Mouse (Mus musculus) NIH3T3 (cell line): ENCODE measurements at regions not wholly inside any gene's neighbourhood (a gene's known extent, or its start where the extent isn't known, plus 50 kb on each side); places are given as distances from the start of the nearest gene placed in this dataset.
A peak's percentile ranks its signal among the peaks of the same experiment; 100 is the strongest.
"Not testable (repeated sequence)": the region's sequence is repeated elsewhere in the genome, so short reads cannot be mapped to it uniquely, and the experiment has no call there.

ENCODE experiments used
- DNase-seq: peaks from one replicate; pipeline ENCODE4 v3.0.0-alpha.2; 2012; ENCODE audit warnings: low read depth

DNA sequence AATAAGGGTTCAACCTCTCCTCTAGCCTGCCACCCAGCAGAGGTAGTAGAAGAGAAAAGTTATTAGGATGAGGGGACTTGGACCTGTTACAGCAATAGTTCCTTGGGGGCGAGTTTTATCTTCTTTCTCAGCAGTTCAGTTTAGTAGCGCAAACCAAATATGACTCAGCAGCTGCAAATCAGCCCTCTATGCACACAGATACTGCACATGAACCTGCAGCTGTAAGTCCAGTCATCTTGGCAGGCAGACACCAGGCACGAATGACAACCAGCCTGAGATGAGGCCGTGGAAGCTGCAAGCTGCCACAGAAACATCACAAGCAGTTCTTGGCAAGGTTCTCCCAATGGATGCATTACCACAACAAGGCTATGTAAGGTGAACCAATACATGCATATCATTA lies 327.0 kb upstream of the Akr1e1 start:
- DNase-seq, result peak; percentile 10

DNA sequence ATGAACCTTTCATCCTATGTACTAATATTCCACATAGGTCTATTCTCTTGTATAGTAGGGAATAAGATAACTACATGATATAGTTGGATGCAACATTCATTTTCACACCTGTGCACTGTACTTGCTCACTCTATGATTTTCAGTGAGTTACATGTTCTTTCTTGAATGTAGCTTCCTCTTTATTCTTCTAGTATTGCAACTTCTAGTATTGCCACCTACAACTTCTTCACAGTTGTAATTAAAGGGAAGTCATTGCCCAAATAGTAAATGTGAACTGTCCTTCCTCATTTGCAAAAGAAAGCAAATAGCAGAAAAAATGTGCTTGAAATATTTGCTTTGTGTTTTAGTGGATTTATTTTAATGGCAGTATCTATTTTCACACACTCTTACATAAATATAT lies 330.9 kb upstream of the Akr1e1 start:
- DNase-seq, result no peak

DNA sequence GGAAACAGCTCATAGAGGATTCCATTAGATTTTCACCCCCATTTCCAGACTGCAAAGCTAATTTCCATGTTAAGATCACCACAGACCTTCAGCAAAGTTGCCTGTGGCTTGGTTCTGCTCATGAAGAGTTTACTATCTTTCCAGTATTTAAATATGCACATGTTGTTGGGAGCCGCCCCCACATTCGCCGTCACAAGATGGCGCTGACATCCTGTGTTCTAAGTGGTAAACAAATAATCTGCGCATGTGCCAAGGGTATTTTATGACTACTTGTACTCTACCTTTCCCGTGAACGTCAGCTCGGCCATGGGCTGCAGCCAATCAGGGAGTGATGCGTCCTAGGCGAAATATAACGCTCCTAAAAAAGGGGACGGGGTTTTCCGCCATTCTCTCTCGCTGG lies 333.5 kb upstream of the Akr1e1 start:
- not testable (repeated sequence) for DNase-seq

DNA sequence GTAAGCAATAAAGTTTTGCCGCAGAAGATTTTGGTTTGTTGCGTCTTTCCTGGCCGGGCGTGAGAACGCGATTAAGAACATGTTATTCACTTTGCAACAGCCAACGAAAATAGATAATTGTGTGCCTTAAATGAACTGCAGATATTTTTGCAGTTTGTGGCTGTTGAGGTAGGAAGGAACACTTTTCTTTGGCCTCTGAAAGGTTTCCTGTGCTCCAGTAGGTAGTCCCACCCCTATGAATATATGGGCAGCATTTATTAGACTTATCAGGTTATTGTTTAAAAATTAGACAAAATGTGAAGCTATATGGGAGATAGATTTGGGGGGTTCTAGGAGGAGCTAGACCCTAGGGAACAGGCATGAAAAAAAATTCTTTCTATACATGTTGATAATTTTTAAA lies 334.1 kb upstream of the Akr1e1 start:
- DNase-seq, result no peak

DNA sequence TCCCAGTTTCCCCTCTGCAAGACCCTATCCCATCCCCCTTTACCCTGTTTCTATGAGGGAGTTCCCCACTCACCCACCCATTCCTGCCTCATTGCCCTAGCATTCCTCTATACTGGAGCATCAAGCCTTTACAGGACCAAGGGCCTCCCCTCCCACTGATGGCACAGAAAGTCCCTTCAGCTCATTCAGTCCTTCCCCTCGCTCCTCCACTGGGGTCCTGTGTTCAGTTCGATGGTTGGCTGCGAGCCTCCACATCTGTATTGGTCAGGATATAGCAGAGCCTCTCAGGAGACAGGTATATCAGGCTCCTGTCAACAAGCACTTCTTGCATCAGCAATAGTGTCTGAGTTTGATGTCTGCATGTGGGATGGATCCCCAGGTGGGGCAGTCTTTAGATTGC lies 346.4 kb upstream of the Akr1e1 start:
- no peak for DNase-seq

DNA sequence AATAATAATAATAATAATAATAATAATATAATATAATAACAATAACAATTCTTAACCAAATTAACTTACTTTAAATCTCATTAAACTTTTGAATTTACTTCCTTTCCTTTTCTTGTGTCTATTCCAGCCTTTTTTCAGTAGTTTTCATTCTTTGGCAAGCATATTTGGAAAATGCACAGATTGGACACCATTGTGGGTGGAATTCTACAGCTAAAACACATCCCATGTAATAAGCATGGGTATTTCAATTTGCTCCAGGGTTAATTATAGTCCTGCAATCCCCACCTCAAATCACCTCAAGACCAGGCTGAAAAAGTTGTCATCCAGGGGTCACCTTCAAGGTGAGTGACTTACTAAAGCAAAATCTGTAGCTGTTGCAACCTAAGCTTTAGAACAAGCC lies 355.9 kb upstream of the Akr1e1 start:
- no peak for DNase-seq

DNA sequence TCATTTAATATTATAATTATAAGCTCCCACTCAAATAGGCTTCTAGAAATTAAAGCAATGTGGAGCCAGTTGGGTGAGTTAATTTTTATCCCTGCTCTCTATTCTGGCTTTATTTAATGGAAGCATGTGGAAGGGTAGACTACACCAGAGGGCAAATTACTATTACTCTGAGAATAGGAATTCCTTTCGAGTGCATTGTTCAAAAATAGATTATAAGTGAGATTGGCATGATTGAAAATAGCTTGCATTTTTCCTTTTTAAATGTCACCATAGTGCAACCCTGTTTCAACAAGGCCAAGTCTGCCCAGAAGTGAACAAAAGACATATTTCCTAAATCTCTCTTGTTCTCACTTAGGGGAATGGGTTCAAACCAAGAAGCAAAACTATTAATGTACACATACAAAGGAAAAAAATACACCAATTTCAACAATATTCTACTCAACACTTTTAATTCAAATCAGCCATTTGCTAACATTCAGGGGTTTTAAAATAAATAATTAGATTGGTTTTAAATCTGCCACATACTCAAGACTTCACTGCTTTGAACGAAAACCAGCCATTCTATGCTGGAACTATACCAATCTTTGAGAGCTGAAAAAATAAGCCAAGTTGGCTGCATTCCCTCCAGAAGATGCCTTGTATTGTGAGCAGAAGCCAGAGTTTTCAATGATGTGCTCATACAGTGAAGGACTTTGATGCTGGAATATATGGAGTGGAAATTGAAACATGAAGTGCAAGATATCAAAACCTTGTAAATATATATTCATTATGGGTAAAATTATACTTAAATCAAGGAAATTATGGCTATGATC lies 361.3 kb upstream of the Akr1e1 start:
- peak; percentile 62 for DNase-seq

DNA sequence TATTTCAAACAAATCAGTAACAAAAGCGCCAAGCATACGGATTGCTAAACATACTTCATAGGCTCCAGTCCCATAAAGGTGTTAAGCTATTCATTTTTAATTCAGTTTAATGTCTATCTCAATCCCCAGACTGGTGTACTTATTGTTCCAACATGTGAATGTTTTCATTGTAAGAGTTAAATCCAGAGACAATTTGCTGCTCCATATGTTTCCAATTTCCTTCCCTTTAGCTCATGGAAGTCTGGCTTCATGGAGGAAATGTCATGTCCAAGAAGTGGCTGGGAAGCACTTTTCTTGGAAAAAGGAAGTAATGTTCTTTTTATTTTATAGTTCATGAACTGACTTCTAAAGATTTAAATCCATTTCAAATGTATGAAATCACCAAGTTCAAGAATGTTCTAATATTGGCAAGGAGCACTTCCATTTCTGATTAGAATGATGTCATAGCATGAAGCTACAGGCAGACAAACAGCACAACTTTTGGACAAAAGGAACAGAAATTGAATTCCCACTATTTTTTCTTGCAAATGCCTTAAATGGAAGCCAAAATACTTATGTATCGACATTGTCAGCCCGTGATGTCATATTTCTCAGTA lies 362.6 kb upstream of the Akr1e1 start:
- DNase-seq, result peak; percentile 33

DNA sequence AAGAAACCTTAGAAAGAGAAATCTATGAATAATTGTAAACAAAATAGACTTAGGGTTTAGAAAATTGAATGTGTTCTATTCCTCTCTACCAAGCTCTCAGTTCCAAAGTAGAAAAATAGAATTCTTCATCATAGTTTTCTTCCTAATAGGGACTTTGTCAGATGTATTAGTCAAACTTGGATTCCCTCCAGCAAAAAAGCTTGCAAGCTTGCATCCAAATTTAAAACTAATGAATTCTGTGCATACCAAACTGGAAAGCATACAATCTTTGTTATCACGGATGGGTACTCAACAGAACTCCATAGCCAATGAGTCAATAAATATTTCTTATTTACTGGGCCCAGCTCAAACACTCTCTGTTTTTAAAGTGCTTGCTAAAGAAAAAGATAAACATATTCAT lies 383.9 kb upstream of the Akr1e1 start:
- DNase-seq, result peak; percentile 23

DNA sequence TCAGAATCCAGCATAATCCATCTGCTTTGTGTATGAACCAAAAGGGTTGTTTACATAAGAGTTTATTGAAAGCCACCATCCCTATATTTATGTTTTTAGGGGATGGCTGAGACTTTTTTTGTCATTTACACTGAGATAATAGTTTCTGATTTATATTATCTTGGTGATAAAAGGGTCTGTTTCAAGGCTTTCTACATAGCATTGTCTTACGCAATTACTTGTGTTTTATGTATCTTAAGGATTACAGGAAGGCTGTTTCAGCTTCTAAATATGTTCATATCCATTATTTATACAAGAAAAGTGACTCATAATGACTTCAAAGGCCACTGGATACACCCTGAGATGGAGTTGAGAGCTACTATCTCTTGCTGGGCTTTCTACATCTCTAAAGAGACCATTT lies 399.3 kb upstream of the Akr1e1 start:
- no peak for DNase-seq

DNA sequence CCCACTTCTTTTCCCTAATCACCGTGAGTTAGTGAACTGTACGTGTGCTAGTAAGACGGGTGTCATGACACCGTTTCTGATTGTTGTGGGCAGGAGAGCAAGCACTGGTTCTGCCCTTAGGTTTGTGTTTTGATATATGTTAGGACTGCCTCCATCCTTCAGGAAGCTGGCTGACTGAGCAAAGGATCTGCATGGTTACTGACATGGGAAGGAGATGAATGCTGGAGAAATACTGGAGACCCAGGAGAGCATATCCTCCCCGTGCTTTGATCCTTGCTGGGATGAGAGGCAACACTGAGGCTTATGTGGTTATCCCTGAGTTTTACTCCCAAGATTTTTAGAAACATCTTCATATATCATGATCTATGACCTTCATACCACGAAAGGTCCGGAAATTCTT lies 413.5 kb upstream of the Akr1e1 start:
- DNase-seq, result no peak

DNA sequence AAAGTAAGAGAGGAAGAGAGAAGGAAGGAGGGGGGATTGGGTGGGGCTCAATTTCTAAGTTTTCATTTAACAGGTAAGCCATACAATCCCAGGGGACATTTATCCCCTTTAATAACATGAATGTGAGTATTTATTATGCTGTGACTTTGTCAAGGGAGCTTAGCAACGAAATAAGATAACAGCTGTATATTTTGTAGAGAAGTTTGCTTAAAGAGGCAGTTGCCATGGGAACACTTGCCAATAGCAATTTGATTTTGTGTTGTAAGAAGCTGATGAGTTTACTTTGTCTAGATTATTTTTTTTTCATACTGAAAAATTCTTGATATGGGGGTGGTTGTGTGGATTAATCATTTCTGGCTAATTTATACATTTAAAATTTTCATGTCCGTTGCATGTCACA lies 450.9 kb upstream of the Akr1e1 start:
- DNase-seq, result peak; percentile 2

DNA sequence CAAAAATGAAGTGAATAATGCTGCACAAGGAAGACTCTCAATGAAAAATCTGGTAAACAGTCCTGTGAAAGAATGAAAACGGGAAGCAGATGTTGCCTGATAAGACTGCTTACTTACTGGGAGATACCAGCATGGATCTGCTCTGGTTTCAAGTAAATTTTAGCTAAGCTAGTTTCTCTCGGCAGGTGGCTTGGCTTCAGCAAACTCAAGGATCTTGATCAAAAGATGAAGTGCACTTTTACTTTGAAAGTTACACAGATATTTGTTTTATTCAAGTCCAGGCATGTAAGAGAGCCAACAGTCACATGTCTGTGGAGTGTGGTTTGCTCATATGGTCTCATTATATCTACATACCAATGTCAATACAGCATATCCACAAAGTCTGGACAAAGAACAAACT lies 451.5 kb upstream of the Akr1e1 start:
- DNase-seq, result peak; percentile 55

DNA sequence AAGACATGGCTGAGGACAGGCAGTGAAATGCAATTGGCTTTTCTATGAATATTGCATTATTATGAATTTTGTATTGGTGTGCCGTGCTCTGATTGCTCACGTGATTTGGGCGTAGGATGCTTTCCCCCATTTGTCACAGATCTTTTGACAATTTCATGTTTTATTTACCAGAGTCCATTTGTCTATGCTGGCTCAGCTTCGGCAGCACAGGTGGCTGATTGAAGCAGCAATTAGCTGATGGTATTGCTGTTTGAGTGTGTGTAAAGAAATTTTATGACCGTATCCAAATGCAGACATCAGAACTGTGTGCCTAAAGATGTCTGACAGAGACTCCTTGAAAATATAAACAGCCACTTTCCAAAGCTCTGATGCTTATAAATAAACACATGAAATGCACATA lies 498.5 kb upstream of the Akr1e1 start:
- no peak for DNase-seq

DNA sequence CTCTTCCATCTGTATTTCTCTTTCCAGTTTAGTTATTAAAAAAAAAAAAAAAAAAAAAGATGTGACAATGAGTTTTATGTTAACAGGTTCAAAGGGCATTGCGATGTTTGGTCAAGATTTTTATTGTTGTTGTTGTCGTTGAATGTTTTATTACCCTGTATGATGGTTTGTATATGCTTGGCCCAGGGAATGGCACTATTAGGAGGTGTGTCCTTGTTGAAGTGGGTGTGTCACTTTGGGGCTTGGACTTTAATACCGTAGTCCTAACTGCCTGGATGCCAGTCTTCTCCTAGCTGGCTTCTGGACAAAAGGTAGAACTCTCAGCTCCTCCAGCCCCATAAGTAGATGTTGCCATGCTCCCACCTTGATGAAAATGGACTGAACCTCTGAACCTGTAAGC lies 545.9 kb upstream of the Akr1e1 start:
- no peak for DNase-seq

DNA sequence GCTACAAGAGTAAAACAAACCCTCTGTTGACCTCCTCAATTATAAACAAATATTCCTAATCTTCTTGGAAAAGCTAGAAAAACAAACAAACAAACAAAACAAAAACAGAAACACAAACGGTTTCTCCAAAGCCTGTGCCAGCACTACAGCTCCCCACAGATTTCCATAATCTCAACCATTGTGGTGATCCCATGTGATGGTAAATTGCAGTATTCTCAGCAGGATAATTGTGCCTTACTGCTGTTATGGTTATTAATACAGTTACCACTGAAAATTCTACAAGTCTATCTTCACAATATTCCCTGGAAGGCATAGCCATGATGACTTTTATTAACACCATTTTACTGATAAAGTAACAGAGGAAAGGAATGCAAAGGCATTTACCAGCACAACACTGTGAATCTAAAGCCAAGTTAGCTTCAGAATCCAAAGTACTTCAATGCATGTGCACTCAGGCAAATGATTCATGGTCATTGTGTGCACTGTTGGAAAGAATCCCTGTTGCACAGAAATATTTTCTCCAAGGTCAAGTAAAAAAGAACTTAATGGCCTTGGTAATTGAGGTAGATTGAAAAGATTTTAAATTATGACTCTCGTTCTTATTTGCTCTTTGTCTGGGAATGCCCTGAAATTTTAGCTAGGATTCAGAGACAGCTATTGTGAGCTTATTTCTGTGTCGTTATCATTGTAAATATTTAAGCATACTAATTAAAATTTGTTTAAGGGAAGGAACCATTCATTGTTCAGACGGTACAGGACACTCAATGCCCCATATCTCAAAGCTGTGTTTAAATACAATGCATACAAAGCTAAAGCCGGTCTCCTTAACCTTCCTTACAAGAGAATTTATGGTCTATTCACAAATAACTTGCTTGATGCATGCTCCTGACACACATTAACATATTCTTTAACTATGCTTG lies 551.1 kb upstream of the Akr1e1 start:
- peak; percentile 5 for DNase-seq

DNA sequence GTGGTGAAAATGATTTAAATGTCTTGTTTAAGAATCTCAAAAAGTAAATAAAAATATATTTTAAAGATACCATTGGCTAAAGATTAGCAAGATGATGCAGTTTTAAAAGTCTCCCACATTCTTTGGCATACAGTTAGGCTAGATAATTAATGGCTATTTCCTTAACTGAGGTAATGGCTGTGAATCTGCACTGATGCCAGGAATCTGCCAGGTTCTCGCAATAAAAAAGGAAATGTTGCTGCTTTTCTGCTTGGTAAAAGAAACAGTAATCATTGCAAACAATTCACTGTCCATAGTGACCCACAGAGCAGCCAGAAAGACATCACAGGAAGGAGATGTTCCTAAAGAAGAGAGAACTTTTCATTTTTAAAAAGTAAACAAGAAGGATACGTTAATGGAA lies 557.7 kb upstream of the Akr1e1 start:
- no peak for DNase-seq

DNA sequence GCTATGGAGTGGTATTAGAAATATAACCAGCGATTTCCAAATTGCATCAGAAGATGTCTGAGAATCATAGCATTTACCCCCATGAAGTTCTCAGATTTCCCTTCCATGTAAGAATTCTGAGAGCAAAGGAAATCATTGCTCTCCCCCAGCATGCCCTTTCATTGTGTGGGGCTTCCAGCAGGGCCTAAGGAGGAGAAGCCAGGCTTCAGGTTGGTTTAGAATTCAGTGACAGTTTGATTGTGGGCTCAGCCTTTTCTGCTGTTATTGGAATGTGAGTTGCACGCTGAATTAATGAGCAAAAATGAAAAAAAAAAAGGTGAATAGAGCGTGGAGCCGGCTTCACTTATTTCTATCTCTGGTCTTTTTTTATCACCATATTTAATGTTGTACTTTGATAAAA lies 570.0 kb upstream of the Akr1e1 start:
- DNase-seq, result no peak

DNA sequence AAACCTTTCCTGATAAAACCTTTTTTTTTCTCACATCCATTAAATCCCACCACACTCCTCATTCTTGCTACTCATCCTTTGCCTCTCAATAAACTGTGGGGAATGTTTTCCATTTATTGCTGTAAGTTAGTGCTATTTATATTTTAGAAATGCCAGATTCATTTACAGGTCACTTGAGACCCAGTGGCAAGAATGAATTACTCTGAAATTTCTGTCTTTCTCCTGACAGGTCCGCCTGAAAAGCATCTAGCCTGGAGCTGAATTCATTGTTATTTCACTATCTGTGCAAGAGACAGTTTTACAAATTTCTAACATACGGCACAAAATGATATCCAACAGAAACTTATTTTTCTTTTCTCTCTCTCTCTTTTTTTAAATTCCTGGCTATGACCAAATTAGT lies 570.6 kb upstream of the Akr1e1 start:
- no peak for DNase-seq

DNA sequence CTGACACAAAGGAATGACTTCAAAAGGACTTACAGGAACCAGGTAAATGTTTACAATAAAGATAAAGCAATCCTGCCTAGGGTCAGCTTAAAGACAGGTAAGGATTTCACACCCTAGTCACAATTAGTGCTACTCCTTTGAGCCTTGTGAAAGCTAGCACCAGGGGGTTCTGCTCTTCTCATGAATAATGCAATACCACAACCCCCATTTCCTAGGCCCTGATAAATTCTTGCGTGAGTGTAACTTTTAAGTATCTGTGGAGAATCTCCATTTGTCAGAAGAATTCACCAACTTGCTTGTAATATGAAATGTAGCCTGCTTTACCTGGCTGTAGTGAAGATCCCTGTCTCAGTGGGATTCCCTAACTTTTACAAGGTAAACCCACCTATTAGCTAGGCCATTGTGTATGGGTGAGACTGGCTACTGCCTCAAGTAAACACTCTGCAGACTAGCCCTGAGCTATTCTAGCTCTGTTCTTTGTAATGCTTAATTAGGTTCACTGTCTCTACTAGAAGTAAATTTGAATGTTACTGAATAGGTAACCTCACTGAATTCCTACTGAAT lies 576.3 kb upstream of the Akr1e1 start:
- not testable (repeated sequence) for DNase-seq

DNA sequence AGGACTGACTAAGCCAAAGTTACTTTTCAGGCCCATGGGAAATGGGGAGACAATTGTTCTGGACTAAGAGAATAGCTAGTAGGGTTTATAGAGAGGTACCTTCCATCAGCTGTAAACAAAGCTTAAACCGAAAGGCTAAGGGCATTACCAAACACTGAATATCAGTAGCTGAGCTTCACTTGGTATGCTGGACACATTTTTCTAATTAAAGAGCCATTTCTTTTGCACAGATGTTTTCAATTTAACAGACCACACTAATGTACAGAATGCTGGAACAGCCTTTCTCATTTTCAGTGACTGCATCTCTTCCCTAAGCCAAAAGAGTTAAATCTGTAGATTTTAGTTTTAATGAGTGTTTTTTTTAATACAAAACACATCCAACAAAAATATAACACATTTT lies 593.8 kb upstream of the Akr1e1 start:
- DNase-seq, result peak; percentile 68

DNA sequence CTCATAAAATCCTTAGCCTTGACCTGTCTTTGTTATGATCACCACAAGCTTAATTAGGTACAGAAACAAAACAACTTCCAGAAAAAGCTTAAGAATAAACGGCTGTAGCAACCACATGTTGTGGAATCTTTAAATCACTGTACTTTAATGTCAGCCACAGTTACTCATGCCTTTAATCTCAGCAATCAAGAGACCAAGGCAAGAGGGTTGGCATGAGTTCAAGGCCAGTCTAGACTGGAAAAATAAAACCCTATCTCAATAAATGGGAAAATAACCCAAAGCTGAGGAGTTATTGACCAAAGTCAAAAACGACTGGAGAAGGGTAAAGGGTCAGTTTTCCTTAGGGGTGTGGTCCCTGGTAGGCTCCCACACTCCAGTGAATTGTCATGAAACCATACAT lies 595.2 kb upstream of the Akr1e1 start:
- DNase-seq, result peak; percentile 69

DNA sequence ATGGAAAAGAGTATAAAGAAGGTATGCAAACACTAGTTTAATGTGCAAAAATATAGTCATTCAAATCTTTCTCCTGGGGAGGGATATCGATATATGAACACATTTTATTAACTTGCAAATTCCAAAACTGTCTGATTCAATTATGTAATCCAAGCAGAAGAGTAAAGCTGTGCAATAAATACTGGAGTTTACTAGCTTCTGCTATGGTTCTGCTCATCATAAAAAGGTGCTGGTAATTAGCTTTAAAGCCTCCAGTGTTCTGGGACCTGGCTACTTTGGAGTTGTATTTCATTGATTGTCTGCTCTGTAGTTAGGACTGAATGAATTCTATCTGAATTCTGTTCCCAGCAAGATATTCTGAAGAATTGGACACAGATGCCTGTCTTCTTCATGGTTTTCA lies 602.7 kb upstream of the Akr1e1 start:
- DNase-seq, result no peak
